Mouse (Mus musculus): ENCODE measurements around the gene Arhgap19. TPM values are rescaled to one million over a fixed set of nuclear protein-coding genes. Genes with fewer than 3 reads are reported as not detected.

The Arhgap19 gene
- total and polyA plus RNA-seq, 2 experiments from 2014 or later = 2.7 to 13.2 TPM

GRCm38 (mm10) chr19:41792934-41793486 is 8.8 kb downstream of the Arhgap19 start:
- no peaks in the 10 kb centered on the region for H3K4me1 ChIP-seq (ENCODE audit: control insufficient read depth, insufficient read depth)
- H3K4me3 ChIP-seq (ENCODE audit: low read depth, low read length) = no peak overlapping the region
- no peak overlapping the region for H3K9ac ChIP-seq (replicated peaks; ENCODE audit: low read depth, low read length)
- H3K27ac ChIP-seq (ENCODE audit: low read depth) = no peak overlapping the region
- TF ChIP-seq EP300 (IDR thresholded peaks at IDR 0.05; ENCODE audit: low read depth) (no peak), CTCF (IDR thresholded peaks at IDR 0.05; ENCODE audit: low read depth) (no peak)
- H3K9me3 ChIP-seq (replicated peaks; ENCODE audit: control insufficient read depth, low read length) = no peaks in the 10 kb centered on the region
- no peak for DNase-seq (ENCODE audit: low spot score)
- H3K36me3 ChIP-seq (replicated peaks; ENCODE audit: control insufficient read depth, insufficient read depth, low read length) = peaks cover 4% of the 10 kb centered on the region; the same call in 1 of the 2 replicates
- no peak overlapping the region for H3K4me2 ChIP-seq (ENCODE audit: low read depth, low read length)
- no peak for ATAC-seq (ENCODE audit: insufficient read depth, low read depth)
- 56% methylated on average over 1 of the region's 1 CpGs for WGBS
- no peaks in the 10 kb centered on the region for H3K27me3 ChIP-seq (ENCODE audit: control insufficient read depth, insufficient read depth, low read length)

- Histone ChIP-seq H3K4me2 (ENCODE audit: low read depth, low read length) (no peak overlapping the region), H3K9me3 (replicated peaks; ENCODE audit: control insufficient read depth, low read length) (no peaks in the 10 kb centered on the region), H3K4me3 (ENCODE audit: low read depth, low read length) (no peak overlapping the region), H3K27me3 (ENCODE audit: control insufficient read depth, insufficient read depth, low read length) (no peaks in the 10 kb centered on the region), H3K9ac (replicated peaks; ENCODE audit: low read depth, low read length) (no peak overlapping the region), H3K36me3 (replicated peaks; ENCODE audit: control insufficient read depth, insufficient read depth, low read length) (peaks cover 7% of the 10 kb centered on the region), H3K4me1 (ENCODE audit: control insufficient read depth, insufficient read depth) (no peaks in the 10 kb centered on the region), H3K27ac (ENCODE audit: low read depth) (no peak overlapping the region)
- no peak for ATAC-seq (ENCODE audit: insufficient read depth, low read depth)
- TF ChIP-seq EP300 (IDR thresholded peaks at IDR 0.05; ENCODE audit: low read depth) (no peak), CTCF (IDR thresholded peaks at IDR 0.05; ENCODE audit: low read depth) (0 out of 2 replicates have a peak, but pooled peaks have one; percentile 7)
- WGBS = 97% methylated on average over 2 of the region's 2 CpGs
- no peak for DNase-seq (ENCODE audit: low spot score)
Observed at GRCm38 (mm10) chr19:41791384-41791783, 10.5 kb downstream of the Arhgap19 start.

- Histone ChIP-seq H3K27me3 (ENCODE audit: control insufficient read depth, insufficient read depth, low read length) (no peaks in the 10 kb centered on the region), H3K9ac (replicated peaks; ENCODE audit: low read depth, low read length) (no peak overlapping the region), H3K36me3 (replicated peaks; ENCODE audit: control insufficient read depth, insufficient read depth, low read length) (peaks cover 18% of the 10 kb centered on the region), H3K4me2 (ENCODE audit: low read depth, low read length) (no peak overlapping the region), H3K9me3 (replicated peaks; ENCODE audit: control insufficient read depth, low read length) (no peaks in the 10 kb centered on the region), H3K4me1 (ENCODE audit: control insufficient read depth, insufficient read depth) (no peaks in the 10 kb centered on the region), H3K4me3 (ENCODE audit: low read depth, low read length) (no peak overlapping the region), H3K27ac (ENCODE audit: low read depth) (no peak overlapping the region)
- no peak for TF ChIP-seq EP300 (IDR thresholded peaks at IDR 0.05; ENCODE audit: low read depth)
- no peak for TF ChIP-seq CTCF (IDR thresholded peaks at IDR 0.05; ENCODE audit: low read depth)
- no peak for DNase-seq (ENCODE audit: low spot score)
- no peak for ATAC-seq (ENCODE audit: insufficient read depth, low read depth)
- WGBS = 59% methylated on average over 10 of the region's 10 CpGs
Observed at GRCm38 (mm10) chr19:41789110-41789961, 12.5 kb downstream of the Arhgap19 start.

- H3K4me2 ChIP-seq (ENCODE audit: low read depth, low read length) = no peak overlapping the region
- ATAC-seq (ENCODE audit: insufficient read depth, low read depth) = no peak
- no peaks in the 10 kb centered on the region for H3K27me3 ChIP-seq (ENCODE audit: control insufficient read depth, insufficient read depth, low read length)
- H3K4me3 ChIP-seq (ENCODE audit: low read depth, low read length) = no peak overlapping the region
- no peak overlapping the region for H3K27ac ChIP-seq (ENCODE audit: low read depth)
- TF ChIP-seq CTCF (IDR thresholded peaks at IDR 0.05; ENCODE audit: low read depth) = no peak
- TF ChIP-seq EP300 (IDR thresholded peaks at IDR 0.05; ENCODE audit: low read depth) = no peak
- no peak for DNase-seq (ENCODE audit: low spot score)
- WGBS = 92% methylated on average over 1 of the region's 1 CpGs
- H3K9me3 ChIP-seq (replicated peaks; ENCODE audit: control insufficient read depth, low read length) = no peaks in the 10 kb centered on the region
- no peaks in the 10 kb centered on the region for H3K4me1 ChIP-seq (ENCODE audit: control insufficient read depth, insufficient read depth)
- H3K9ac ChIP-seq (replicated peaks; ENCODE audit: low read depth, low read length) = no peak overlapping the region
- peaks cover 32% of the 10 kb centered on the region for H3K36me3 ChIP-seq (replicated peaks; ENCODE audit: control insufficient read depth, insufficient read depth, low read length)
Observed at GRCm38 (mm10) chr19:41786896-41787295, 15.0 kb downstream of the Arhgap19 start.

GRCm38 (mm10) chr19:41777514-41777913 is 24.3 kb downstream of the Arhgap19 start:
- DNase-seq (ENCODE audit: low spot score) (no peak), ATAC-seq (ENCODE audit: insufficient read depth, low read depth) (no peak)
- H3K4me3 ChIP-seq (ENCODE audit: low read depth, low read length) = no peak overlapping the region
- no peak for TF ChIP-seq EP300 (IDR thresholded peaks at IDR 0.05; ENCODE audit: low read depth)
- peak; percentile 23 for TF ChIP-seq CTCF (IDR thresholded peaks at IDR 0.05; ENCODE audit: low read depth)
- H3K36me3 ChIP-seq (replicated peaks; ENCODE audit: control insufficient read depth, insufficient read depth, low read length) = peaks cover 52% of the 10 kb centered on the region
- no peak overlapping the region for H3K4me2 ChIP-seq (ENCODE audit: low read depth, low read length)
- WGBS = 79% methylated on average over 6 of the region's 6 CpGs
- no peaks in the 10 kb centered on the region for H3K4me1 ChIP-seq (ENCODE audit: control insufficient read depth, insufficient read depth)
- H3K9me3 ChIP-seq (replicated peaks; ENCODE audit: control insufficient read depth, low read length) = no peaks in the 10 kb centered on the region
- no peak overlapping the region for H3K9ac ChIP-seq (replicated peaks; ENCODE audit: low read depth, low read length)
- H3K27ac ChIP-seq (ENCODE audit: low read depth) = no peak overlapping the region
- H3K27me3 ChIP-seq (ENCODE audit: control insufficient read depth, insufficient read depth, low read length) = no peaks in the 10 kb centered on the region
